Mouse (Mus musculus) embryonic facial prominence, embryonic 10.5 days (tissue): ENCODE results near the gene Pcf11. TPM values are rescaled to one million over a fixed set of nuclear protein-coding genes. Genes with fewer than 3 reads are reported as not detected.

Experiments
- DNase-seq: peaks from one replicate; pipeline ENCODE4 v3.0.0-alpha.2; 2017; ENCODE audit warnings: low spot score
- H3K27ac ChIP-seq: fragments of 300-500 bp; sonication (generic); replicated peaks from 2 replicates; pipeline ENCODE4 v1.5.1; 2016; ENCODE audit warnings: mild to moderate bottlenecking
- H3K27me3 ChIP-seq: fragments of 300-500 bp; sonication (generic); replicated peaks from 2 replicates; pipeline ENCODE4 v1.6.1; 2016; ENCODE audit warnings: low read depth, mild to moderate bottlenecking; ENCODE audit not compliant: poor library complexity, severe bottlenecking
- H3K36me3 ChIP-seq: fragments of 300-500 bp; sonication (generic); replicated peaks from 2 replicates; pipeline ENCODE4 v1.6.1; 2016; ENCODE audit warnings: mild to moderate bottlenecking, moderate library complexity
- H3K4me1 ChIP-seq: fragments of 300-500 bp; sonication (generic); 2 replicates; pipeline ENCODE4 v1.6.1; 2016
- H3K4me3 ChIP-seq: fragments of 300-500 bp; sonication (generic); 2 replicates; pipeline ENCODE4 v1.5.1; 2016; ENCODE audit warnings: mild to moderate bottlenecking, moderate library complexity
- H3K9me3 ChIP-seq: fragments of 300-500 bp; sonication (generic); 2 replicates; pipeline ENCODE4 v1.6.1; 2016; ENCODE audit warnings: mild to moderate bottlenecking
- WGBS: fragments of 180-500 bp; shearing (Covaris S2); methylation state at CpG from one replicate; pipeline ENCODE4 v1.1.7; 2016; 5-methylcytosine and 5-hydroxymethylcytosine counted together
- polyA plus RNA-seq: library from polyadenylated mRNA; unstranded; fragments of >200 nt; fragmentation: Nextera tagmentation; extraction: Ambion mirVana; gene quantifications from 2 replicates; pipeline ENCODE4 v1.2.1, GENCODE M21; 2016

Pcf11 gene
- polyA plus RNA-seq: 18.4 and 20.6 TPM in 2 replicates

DNA sequence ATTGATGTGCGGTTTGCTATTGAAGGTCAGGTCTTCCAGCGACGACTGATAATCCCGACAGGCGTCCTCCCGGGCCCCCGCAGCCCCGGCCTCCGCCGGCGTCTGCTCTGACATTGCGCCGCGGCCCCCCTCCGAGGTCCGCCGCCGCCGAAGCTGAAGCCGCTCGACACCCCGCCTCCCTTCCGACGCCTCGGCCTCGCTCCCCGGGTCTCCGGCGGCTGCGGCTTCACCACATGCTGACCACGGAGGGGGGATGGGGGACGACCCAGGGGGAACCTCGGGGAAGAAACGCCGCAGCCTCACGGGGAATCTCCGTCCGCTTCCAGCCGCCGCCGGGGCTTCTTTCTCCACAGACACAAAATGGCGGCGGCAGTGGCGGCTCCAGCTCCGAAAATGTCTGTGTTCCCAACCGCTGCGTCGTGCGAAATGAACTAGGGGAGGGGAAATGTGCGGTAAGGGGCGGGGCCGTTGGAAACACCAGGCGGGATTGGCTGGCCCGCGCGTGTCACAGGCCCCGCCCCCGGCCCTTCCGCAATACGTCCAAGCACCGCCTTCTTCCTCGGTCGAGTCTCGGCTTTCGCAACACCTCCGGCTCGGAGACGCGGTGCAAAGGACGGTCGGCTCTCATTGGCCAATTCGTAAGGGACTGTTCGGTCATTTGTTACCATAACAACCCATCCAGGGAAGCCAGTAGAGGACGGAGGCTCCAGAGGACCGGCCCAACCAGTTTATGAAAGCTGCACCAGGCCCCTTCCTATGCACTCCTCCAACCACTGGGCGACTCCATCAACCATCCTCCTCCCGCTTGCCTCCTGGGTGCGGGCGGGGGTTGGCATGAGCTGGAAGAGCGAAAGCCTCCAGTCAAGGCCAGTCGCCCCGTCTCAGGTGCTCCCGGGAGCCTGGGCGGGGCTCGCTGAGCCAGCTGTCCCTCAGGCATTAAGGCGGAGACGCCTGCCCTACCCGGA is at the start of gene Pcf11:
Gene Pcf11 (minus strand): TSS at position 428 of the 965 bp plus-strand sequence.
- Histone ChIP-seq H3K36me3 (peaks cover 11% of the 10 kb centered on the region), H3K27me3 (no peaks in the 10 kb centered on the region), H3K27ac (peak within 1 kb of the TSS; percentile 99), H3K9me3 (no peaks in the 10 kb centered on the region), H3K4me3 (peak within 1 kb of the TSS; percentile 90), H3K4me1 (peaks cover 22% of the 10 kb centered on the region)
- WGBS: under 1% methylated on average over 88 of the region's 88 CpGs
- DNase-seq: peak; percentile 99

DNA sequence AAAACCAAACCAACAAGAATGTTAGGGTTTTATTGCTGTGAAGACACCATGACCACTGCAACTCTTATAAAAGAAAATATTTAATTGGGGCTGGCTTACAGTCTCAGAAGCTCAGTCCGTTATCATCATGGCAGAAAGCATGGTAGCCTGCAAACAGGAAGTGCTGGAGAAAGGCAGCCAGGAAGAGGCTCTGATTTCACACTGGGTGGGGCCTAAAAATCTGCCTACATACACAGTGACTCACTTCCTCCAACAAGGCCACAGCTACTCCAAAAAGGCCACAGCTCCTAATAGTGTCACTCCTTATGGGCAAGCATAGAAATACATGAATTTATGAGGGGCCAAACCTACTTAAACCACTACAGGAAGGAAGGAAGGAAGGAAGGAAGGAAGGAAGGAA is 45.3 kb upstream of the Pcf11 start:
- no peak overlapping the region for H3K4me3 ChIP-seq
- no peaks in the 10 kb centered on the region for H3K27me3 ChIP-seq
- H3K27ac ChIP-seq: no peak overlapping the region
- no peaks in the 10 kb centered on the region for H3K4me1 ChIP-seq
- WGBS: 83% methylated on average over 1 of the region's 1 CpGs
- no peaks in the 10 kb centered on the region; the same call in 1 of the 2 replicates for H3K9me3 ChIP-seq
- no peaks in the 10 kb centered on the region for H3K36me3 ChIP-seq
- DNase-seq: no peak

DNA sequence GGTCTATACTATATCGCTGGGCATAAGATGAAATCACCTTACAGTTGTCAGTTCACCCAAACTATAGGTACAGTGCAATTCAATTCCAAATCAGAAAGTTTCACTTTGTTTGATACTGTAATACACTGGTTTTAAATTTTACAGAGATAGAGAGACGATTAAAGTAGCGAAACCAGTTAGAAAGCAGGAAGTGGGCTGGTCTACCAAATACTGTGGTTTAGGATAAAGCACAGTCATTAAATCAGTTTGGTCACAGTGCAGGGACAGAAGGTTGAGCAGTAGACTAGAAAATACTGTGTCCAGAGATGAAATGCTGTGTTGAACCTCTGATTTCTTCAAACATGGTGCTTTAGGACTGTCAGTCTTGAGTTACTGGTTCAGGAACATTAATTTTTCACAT is 41.9 kb upstream of the Pcf11 start:
- H3K4me3 ChIP-seq: no peak overlapping the region
- 88% methylated on average over 3 of the region's 3 CpGs for WGBS
- DNase-seq: no peak
- no peaks in the 10 kb centered on the region for H3K36me3 ChIP-seq
- H3K27me3 ChIP-seq: no peaks in the 10 kb centered on the region
- H3K27ac ChIP-seq: no peak overlapping the region
- H3K4me1 ChIP-seq: no peaks in the 10 kb centered on the region
- H3K9me3 ChIP-seq: no peaks in the 10 kb centered on the region; the same call in 1 of the 2 replicates

DNA sequence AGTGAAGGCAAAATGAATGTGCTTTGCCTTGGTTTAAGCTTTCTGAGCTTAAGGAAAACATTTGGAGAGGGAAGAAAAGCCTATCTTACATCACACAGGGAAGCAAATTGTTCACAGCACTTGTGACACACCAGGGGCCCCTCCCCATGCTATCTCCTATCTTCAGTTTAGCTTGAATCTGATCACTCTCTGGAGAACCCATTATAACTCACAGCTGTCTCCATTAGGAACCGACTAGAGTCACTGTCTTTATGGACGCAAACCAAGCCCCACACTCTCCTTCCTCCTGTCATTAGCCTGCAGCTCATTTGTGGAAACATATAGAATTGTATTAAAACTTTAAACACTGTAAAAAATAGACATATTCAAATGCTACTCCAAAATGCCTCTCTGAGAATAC is 39.8 kb upstream of the Pcf11 start:
- WGBS: 56% methylated on average over 2 of the region's 2 CpGs
- no peak overlapping the region for H3K27ac ChIP-seq
- H3K4me3 ChIP-seq: no peak overlapping the region
- no peaks in the 10 kb centered on the region for H3K4me1 ChIP-seq
- no peaks in the 10 kb centered on the region for H3K9me3 ChIP-seq
- H3K27me3 ChIP-seq: no peaks in the 10 kb centered on the region
- H3K36me3 ChIP-seq: no peaks in the 10 kb centered on the region
- DNase-seq: no peak

DNA sequence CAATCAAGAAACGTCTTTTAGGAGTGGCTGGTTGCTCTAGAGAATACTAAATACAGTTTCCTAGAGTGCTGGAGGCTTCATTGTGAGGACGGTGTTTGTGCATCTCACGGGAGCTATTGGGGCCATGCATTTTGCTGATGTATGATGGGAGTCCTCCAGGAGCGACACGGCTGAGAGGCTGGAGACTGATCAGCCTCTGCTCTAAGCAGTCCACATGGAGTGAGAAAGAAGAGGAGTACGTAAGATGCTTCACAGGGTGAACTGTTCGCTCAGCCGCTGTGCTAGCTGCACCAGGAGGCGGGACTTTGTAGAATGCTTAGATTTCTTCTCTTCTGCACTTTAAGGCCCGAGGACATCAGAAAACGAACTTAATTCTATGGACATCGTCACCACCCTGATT is 37.0 kb upstream of the Pcf11 start:
- H3K27me3 ChIP-seq: no peaks in the 10 kb centered on the region
- 81% methylated on average over 12 of the region's 12 CpGs for WGBS
- H3K36me3 ChIP-seq: no peaks in the 10 kb centered on the region
- no peaks in the 10 kb centered on the region for H3K4me1 ChIP-seq
- no peak overlapping the region for H3K4me3 ChIP-seq
- DNase-seq: no peak
- H3K9me3 ChIP-seq: no peaks in the 10 kb centered on the region
- H3K27ac ChIP-seq: no peak overlapping the region

DNA sequence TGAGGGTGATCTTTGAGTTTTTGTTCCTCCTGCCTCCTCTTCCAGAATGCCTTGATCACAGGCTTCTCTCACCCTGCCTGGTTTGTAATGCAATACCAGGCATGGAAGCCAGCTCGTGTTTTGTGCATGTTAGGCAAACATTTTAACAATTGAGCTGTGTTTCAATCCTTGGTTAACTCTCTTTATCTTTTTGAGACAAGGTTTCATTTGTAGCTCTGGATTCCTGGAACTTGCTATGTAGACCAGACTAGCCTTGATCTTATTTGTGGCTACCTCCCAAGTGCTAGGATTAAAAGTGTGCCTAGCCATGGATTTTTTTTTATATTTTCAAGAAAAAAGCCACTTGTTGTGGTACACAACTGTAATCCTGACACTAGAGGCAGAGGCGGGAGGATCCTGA is 35.8 kb upstream of the Pcf11 start:
- Histone ChIP-seq H3K4me1 (no peaks in the 10 kb centered on the region), H3K27ac (no peak overlapping the region), H3K27me3 (no peaks in the 10 kb centered on the region), H3K4me3 (no peak overlapping the region), H3K9me3 (no peaks in the 10 kb centered on the region), H3K36me3 (no peaks in the 10 kb centered on the region)
- DNase-seq: no peak
- 70% methylated on average over 2 of the region's 2 CpGs for WGBS

DNA sequence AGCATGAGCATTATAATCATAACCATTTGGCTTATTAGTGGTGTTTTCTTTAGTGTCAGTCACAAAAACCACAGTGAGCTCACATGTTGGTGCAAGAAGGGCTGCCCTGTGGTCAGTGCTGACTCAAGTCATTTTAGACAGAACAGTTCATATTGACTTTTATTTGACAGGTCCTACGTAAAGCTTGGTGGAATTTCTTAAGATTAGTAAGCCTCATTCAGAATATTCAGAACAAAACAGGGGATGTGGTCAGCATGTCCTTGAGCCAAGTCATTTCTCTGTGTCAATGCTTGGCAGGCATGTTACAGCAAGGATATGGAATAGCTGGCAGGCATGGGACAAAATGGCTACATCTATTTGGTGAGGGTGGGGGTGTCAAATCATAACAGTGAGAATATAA is 33.9 kb upstream of the Pcf11 start:
- H3K27ac ChIP-seq: no peak overlapping the region
- H3K36me3 ChIP-seq: no peaks in the 10 kb centered on the region
- H3K4me1 ChIP-seq: no peaks in the 10 kb centered on the region
- no peaks in the 10 kb centered on the region for H3K27me3 ChIP-seq
- no peak overlapping the region for H3K4me3 ChIP-seq
- DNase-seq: no peak
- no peaks in the 10 kb centered on the region for H3K9me3 ChIP-seq
- WGBS: 89% methylated on average over 1 of the region's 1 CpGs

DNA sequence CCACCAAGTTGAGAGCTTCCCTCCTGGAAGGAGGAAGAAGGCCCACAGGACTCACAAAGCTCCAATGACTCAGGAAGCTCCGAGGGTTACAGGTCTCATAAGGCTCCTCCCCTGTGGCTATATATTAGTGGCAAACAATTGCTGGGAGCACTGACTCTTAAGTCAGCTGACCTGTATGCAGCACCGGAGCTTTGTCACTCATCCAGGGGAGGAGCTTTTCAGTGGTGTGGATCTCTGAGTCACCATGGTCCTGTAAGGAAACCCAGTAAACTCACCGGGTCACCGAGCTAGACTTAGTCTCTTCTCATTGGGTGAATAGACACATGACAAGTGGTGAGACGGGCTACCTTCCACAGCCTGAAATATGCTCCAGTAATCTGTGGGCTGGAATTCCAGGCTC is 29.0 kb upstream of the Pcf11 start:
- no peak overlapping the region for H3K4me3 ChIP-seq
- no peaks in the 10 kb centered on the region for H3K36me3 ChIP-seq
- no peaks in the 10 kb centered on the region for H3K4me1 ChIP-seq
- H3K27me3 ChIP-seq: no peaks in the 10 kb centered on the region
- WGBS: 79% methylated on average over 5 of the region's 5 CpGs
- no peak overlapping the region for H3K27ac ChIP-seq
- DNase-seq: no peak
- no peaks in the 10 kb centered on the region for H3K9me3 ChIP-seq

DNA sequence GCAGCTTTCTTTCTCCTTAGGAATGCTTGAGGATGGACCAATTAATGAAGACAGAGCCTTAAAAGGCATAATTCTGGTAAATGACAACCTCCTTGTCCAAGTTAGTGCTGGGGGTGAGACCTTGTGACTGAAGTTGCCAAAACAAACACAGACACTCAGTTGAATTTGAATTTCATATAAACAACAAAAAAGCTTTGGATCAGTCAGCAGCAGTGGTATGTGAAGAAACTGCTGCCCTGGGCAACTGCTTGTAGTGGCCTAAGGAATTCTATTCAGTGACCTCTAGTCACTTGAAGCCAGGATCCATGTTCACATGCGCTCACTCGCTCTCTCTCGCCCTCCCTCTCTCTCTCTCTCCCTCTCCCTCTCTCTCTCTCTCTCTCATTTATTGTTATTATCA is 26.7 kb upstream of the Pcf11 start:
- no peak overlapping the region for H3K27ac ChIP-seq
- 82% methylated on average over 3 of the region's 3 CpGs for WGBS
- H3K4me1 ChIP-seq: no peaks in the 10 kb centered on the region
- no peak for DNase-seq
- no peaks in the 10 kb centered on the region for H3K27me3 ChIP-seq
- H3K4me3 ChIP-seq: no peak overlapping the region
- H3K9me3 ChIP-seq: no peaks in the 10 kb centered on the region
- H3K36me3 ChIP-seq: no peaks in the 10 kb centered on the region

DNA sequence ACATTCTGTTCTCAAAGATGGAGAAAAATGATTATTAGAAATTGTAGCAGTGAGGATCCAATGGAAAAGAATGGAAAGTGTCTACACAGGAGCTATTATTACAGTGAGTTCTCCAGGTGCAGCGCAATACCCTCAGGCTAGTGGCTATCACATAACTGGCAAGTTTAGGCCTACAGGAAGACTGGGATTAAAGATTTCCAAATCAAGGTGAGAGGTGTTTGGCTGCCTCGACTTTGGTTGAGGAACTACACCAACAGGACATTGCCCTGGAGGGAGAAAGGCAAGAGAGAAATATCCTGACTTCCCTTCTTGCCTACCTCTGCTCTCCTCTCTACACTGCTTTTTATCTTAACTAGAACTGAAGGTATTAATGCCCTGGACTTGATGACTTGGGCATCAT is 19.4 kb upstream of the Pcf11 start:
- no peak for DNase-seq
- WGBS: 75% methylated on average over 2 of the region's 2 CpGs
- H3K36me3 ChIP-seq: no peaks in the 10 kb centered on the region
- no peak overlapping the region for H3K27ac ChIP-seq
- H3K4me3 ChIP-seq: no peak overlapping the region
- H3K27me3 ChIP-seq: no peaks in the 10 kb centered on the region
- H3K4me1 ChIP-seq: no peaks in the 10 kb centered on the region
- H3K9me3 ChIP-seq: no peaks in the 10 kb centered on the region

DNA sequence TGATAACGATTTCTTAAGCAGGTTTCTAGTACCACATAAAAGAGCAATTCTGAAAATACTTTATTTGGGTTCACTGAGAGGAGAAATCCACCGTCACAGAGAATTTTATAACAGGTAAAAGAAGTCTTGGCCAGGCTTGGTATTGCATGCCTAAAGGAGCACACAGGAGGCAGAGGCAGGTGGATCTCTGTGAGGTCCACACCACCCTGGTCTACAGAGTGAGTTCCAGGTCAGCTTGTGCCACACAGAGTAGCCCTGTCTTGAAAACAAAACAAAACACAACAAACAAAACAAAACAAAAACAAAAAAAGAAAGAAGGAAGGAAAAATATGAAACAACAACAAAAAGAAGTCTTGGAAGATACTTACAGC is 18.6 kb upstream of the Pcf11 start:
- no peak for DNase-seq
- no peaks in the 10 kb centered on the region for H3K27me3 ChIP-seq
- no peaks in the 10 kb centered on the region for H3K36me3 ChIP-seq
- H3K4me3 ChIP-seq: no peak overlapping the region
- WGBS: 86% methylated on average over 2 of the region's 2 CpGs
- no peaks in the 10 kb centered on the region for H3K4me1 ChIP-seq
- no peaks in the 10 kb centered on the region for H3K9me3 ChIP-seq
- H3K27ac ChIP-seq: no peak overlapping the region

DNA sequence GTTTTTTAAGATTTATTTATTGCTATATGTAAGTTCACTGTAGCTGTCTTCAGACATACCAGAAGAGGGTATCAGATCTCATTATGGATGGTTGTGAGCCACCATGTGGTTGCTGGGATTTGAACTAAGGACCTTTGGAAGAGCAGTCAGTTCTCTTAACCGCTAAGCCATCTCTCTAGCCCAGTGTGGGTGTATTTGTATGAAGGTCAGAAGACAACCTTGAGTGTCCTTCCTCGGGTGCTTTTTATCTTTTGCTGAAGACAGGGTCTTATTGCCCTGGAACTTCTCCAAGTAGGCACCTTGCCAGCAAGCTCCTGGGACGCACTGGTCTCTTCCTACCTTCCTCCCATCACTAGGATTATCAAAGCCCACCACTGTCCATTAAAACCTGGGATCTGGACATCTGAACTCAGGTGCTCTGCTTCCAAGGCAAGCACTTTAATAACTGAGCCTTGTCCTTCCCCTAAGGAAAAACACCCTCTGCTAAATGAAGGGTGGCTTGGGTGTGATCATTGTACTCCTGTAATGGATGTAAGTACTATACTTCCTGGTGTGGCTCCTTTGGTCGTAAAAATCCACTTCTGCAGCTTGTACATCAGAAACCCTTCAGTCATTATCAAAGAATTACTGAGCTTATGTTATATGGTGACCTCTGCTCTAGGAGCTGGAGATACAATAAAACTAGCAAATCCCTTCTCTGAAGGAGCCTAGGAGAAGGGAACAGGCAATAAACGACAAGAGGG is 18.0 kb upstream of the Pcf11 start:
- Histone ChIP-seq H3K9me3 (no peaks in the 10 kb centered on the region), H3K27ac (no peak overlapping the region), H3K4me1 (no peaks in the 10 kb centered on the region), H3K27me3 (no peaks in the 10 kb centered on the region), H3K36me3 (no peaks in the 10 kb centered on the region), H3K4me3 (no peak overlapping the region)
- DNase-seq: no peak
- 76% methylated on average over 5 of the region's 5 CpGs for WGBS

DNA sequence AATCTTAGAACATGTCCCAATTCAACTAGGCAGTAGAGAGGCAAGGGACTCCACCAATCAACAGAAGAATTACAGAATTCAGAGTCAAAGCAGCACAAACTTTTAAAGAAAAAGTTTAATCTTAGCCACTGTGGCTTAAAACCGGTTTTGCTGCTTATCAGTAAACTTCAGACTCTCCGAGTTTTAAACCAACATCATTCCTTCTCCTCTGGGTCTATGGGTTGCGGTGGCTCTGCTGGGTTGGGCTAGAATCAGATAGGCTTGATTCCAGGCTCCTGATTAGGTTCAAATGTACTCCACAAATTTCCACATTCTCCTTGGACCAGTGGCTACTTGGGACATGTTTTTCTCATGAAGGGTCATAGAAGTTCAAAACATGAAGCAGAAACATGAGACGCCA is 7.6 kb upstream of the Pcf11 start:
- H3K9me3 ChIP-seq: no peaks in the 10 kb centered on the region
- 80% methylated on average over 4 of the region's 4 CpGs for WGBS
- H3K4me3 ChIP-seq: no peak overlapping the region

More for the DNA sequence above, 7.6 kb upstream of the Pcf11 start:
- Histone ChIP-seq H3K27ac (no peak overlapping the region), H3K27me3 (0 out of 2 replicates have a peak, but pooled peaks cover 5% of the 10 kb centered on the region), H3K4me1 (no peaks in the 10 kb centered on the region), H3K36me3 (no peaks in the 10 kb centered on the region)
- no peak for DNase-seq
